Mouse (Mus musculus): ENCODE data around the gene Ifrd2.
"Not testable (repeated sequence)": the region's sequence is repeated elsewhere in the genome, so short reads cannot be mapped to it uniquely, and the experiment has no call there.

Ifrd2 gene

GRCm38 (mm10) chr9:107551890-107552355 lies 35.5 kb upstream of the Ifrd2 start:
- DNase-seq (ENCODE audit: low read depth, low spot score) = no peak

- no peak for DNase-seq (ENCODE audit: low read depth, low spot score)
Measured at GRCm38 (mm10) chr9:107552690-107553393, 34.6 kb upstream of the Ifrd2 start.

- DNase-seq (ENCODE audit: low read depth, low spot score) = no peak
Measured at GRCm38 (mm10) chr9:107553541-107554318, 33.7 kb upstream of the Ifrd2 start.

- peak; percentile 96 for DNase-seq (ENCODE audit: low read depth, low spot score)
Measured at GRCm38 (mm10) chr9:107554319-107554825, 33.1 kb upstream of the Ifrd2 start.

- DNase-seq (ENCODE audit: low read depth, low spot score) = no peak
Measured at GRCm38 (mm10) chr9:107555031-107555457, 32.4 kb upstream of the Ifrd2 start.

- no peak for DNase-seq (ENCODE audit: low read depth, low spot score)
Measured at GRCm38 (mm10) chr9:107555701-107556100, 31.7 kb upstream of the Ifrd2 start.

GRCm38 (mm10) chr9:107556346-107556745 lies 31.1 kb upstream of the Ifrd2 start:
- no peak for DNase-seq (ENCODE audit: low read depth, low spot score)

- peak; percentile 84 for DNase-seq (ENCODE audit: low read depth, low spot score)
Measured at GRCm38 (mm10) chr9:107563029-107563581, 24.3 kb upstream of the Ifrd2 start, which contains the start of gene Tusc2. Gene Tusc2, plus strand, starts transcription at chr9:107563255.

GRCm38 (mm10) chr9:107565556-107565955 lies 21.9 kb upstream of the Ifrd2 start:
- not testable (repeated sequence) for DNase-seq (ENCODE audit: low read depth, low spot score)

- peak; percentile 75 for DNase-seq (ENCODE audit: low read depth, low spot score)
Measured at GRCm38 (mm10) chr9:107566041-107566709, 21.3 kb upstream of the Ifrd2 start.

GRCm38 (mm10) chr9:107566855-107567254 lies 20.6 kb upstream of the Ifrd2 start:
- no peak for DNase-seq (ENCODE audit: low read depth, low spot score)

- DNase-seq (ENCODE audit: low read depth, low spot score) = no peak
Measured at GRCm38 (mm10) chr9:107567702-107568319, 19.6 kb upstream of the Ifrd2 start, which contains the start of gene Hyal2. Gene Hyal2, plus strand, starts transcription at chr9:107567945.

- DNase-seq (ENCODE audit: low read depth, low spot score) = peak; percentile 83
Measured at GRCm38 (mm10) chr9:107568331-107569261, 18.8 kb upstream of the Ifrd2 start.

GRCm38 (mm10) chr9:107569270-107569669 lies 18.2 kb upstream of the Ifrd2 start:
- DNase-seq (ENCODE audit: low read depth, low spot score) = no peak

GRCm38 (mm10) chr9:107570016-107570415 lies 17.4 kb upstream of the Ifrd2 start:
- no peak for DNase-seq (ENCODE audit: low read depth, low spot score)

- peak; percentile 67 for DNase-seq (ENCODE audit: low read depth, low spot score)
Measured at GRCm38 (mm10) chr9:107570845-107571244, 16.6 kb upstream of the Ifrd2 start.

- DNase-seq (ENCODE audit: low read depth, low spot score) = no peak
Measured at GRCm38 (mm10) chr9:107571534-107572326, 15.7 kb upstream of the Ifrd2 start.

- DNase-seq (ENCODE audit: low read depth, low spot score) = no peak
Measured at GRCm38 (mm10) chr9:107572327-107572662, 15.1 kb upstream of the Ifrd2 start.

- DNase-seq (ENCODE audit: low read depth, low spot score) = not testable (repeated sequence)
Measured at GRCm38 (mm10) chr9:107573774-107574173, 13.7 kb upstream of the Ifrd2 start.
